Mouse (Mus musculus): Measurements from ENCODE around the gene Zfhx3.

Zfhx3 gene

DNA sequence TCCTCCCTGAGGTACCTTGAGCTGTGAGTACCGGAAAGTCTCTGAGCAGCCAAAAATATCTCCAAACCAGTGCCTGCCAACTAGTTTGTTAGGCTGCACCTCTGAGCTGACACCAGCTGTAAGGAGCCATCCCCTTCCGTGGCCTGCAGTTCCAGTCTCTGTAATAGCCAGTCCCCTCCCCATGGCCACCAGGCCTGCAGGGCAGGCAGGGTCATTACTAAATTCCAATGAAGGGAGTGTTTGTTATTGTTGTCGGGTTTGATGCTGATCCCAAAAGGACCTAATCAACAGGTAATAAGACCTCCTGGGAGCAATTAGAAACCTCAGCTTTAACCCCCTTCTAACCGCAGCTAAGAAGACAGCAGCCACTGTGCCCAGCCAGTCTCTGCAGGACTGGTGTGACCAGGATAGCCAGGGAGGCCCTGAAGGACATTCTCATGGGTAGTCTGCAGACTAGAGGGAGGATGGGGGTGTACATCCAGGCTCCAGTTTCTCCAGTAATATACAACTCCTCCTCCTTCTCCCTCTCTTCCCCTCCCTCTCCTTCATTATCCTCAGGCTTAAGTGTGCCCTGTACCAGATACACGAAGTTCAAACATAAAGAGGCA, 719.1 kb downstream of the Zfhx3 start:
- DNase-seq (ENCODE audit: low spot score in 2 of 2): no peak

DNA sequence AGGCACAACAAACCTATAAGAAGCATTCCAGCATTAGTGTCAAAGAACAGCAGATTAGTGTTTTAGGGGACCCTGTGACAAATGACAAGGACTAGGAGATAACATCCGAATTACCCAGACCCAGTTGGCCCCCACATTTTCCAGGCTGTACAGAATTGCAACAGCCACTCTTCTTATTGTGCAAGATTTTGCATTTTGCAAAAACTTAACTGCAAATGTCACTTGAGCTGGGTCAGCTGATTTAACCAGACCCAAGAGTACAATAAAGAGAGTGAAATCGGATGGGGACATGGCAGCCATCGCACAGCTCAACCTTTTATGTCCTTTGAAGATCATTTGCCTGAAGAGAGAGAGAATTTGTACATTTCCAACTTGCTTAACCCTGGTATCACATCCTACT, 720.3 kb downstream of the Zfhx3 start:
- no peak for DNase-seq (ENCODE audit: low spot score in 2 of 2)

DNA sequence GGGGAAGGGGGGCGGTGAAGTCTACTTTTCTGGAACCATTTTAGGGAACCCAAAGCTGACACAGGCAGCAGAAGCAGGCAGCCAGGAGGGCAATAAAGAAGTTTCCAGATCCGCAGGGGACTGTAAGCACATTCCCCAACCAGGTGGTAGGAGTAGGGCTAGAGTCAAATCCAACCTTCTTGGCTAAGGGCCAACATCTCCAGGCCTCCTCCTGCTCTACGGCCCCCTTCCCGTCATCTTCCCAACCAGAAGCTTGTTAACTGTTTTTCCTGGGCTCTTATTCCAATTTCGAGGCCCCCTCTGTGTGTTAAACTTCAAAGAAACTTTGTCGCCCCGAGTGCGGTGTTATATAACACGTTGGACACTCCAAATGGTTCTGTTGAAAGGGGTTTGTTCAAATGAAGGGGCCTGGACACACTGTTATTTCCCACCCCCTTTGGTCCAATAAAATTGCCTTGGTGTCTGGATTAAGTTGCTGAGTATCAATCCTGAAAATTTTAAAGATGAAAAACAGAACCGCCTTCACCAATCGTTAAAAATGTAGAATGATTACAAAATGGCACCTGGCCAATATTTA, 729.6 kb downstream of the Zfhx3 start:
- DNase-seq (ENCODE audit: low spot score in 2 of 2): no peak

DNA sequence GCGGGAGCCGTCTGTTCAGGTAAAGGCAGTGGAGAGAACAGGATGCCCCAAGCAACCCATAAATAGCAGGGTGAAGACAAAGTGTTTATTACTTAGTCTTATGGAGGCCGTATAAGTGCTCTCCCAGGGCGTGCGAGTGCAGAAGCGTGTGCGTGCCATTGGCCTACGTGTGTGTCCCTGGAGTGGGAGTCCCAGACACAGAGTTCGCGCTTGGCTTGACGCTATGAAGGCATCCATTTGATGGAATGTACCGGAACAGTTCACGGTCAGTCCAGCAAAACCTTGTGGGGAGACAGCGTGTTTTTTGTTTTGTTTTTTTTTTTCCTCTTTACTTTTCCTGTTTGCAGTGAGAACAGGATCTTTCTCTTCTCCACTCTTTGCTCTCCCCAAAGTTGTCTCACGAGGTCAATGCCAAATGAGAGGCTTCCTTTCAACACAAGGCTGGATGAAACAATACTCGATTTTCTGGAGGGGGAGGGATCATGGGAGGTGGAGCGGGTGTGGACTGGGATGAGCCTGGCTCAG, 732.6 kb downstream of the Zfhx3 start:
- no peak for DNase-seq (ENCODE audit: low spot score in 2 of 2)

DNA sequence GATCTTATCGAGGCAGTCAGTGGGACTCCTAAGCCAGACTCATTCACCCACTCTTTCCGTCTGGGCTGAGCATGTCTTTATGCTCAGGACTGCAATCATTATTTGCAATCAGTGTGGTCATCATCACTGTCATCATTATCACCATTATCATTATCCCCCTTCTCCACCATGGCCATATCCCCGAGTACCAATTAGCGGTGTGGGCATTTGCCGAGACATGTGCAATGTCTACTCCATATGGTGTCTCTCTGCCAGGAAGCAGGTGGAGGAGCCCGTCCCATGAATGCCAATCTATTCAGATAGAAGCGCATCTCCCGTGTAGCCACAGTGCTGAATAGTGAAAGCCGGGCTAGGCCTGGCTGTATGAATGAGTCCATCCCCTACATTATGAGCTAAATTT, 747.2 kb downstream of the Zfhx3 start:
- DNase-seq (ENCODE audit: low spot score in 2 of 2): no peak

DNA sequence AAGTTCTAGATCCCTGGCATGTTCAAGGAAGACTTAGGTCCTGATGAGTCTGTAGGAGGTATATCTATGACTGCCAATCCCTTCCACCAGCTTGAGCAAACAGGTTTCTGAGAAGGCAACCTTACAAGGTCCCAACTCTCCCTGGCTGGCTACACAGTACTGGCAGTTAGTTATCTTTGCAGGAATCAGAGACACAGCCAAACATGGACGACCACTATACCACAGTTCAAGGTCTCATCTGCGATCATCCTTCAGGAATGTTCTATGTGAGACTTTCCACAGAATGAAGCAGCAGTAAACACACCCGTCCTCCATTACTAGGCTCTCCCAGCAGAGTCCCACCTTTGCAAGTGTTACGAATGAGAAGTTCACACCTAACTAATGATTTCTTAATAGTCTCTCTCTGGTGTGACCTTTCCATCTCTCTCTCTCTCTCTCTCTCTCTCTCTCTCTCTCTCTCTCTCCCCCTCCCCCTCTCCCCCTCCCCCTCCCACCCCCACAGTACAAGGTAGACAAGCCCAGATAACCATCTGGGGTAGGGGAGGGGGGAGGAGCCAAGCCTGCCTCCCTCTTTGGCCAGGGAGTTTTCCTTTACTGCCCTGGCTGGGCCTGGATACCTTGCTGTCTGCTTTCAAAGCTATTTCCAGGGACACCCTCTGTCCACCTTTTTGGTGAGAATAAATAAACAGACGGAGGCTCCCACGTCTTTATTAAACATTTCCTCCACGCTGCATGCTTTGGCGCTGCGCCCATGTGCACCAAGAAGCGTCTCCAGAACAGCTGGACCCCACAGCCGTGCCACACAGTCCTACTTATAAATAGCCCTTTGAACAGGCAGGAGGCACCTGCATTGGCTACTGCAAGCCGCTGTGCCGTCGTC, 748.4 kb downstream of the Zfhx3 start:
- no peak for DNase-seq (ENCODE audit: low spot score in 2 of 2)

DNA sequence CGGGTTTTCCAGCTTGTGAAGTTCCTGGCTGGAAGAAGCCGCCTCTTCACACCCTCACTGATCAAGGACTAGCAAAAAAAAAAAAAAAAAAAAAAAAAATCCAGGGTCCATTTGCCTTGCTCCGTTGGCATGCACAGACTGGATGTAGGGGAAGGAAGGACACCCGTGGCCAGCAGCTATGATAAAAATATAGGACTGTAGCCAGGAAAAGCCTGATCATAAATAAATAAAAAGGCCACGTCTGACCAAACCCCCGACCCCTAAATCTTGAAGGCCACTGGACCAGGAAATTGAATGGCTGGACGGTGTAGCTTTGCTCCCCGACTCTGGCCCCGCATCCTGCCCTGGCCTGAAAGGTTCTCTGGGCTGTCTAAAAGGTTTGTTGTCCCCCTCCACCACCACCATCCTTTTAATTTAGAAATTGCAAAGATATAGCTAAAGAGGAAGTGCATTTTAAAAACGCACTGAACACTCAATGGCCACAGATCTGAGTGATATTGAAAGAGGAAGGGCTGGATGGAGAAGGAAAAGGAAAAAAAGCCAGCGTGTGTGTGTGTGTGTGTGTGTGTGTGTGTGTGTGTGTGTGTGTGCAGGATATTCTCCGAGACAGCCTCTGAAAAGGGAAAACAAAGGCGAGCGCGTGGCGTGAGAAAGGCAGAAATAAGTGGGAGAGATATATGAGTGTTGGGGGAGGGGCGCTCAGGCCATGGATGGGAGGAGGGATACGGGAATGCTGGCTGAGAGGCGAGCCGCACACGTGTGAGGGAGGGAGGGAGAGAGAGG, 749.2 kb downstream of the Zfhx3 start:
- DNase-seq (ENCODE audit: low spot score in 2 of 2): no peak

DNA sequence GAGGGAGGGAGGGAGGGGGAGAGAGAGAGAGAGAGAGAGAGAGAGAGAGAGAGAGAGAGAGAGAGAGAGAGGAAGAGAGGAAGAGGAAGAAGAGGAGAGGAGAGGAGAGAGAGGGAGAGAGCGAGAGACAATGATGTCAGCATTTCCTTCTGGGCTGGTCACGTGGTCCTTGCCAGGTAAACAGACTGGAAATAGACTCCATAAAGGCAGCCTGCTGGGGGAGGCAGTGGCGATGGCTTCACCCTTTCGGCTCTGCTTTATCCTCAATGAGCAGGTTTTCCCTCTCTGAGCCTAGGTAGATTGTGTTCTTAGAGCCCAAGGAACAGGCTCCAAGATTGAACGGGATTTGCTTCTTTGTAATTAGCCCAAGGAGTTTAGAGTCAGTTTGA, 749.8 kb downstream of the Zfhx3 start:
- no peak for DNase-seq (ENCODE audit: low spot score in 2 of 2)

DNA sequence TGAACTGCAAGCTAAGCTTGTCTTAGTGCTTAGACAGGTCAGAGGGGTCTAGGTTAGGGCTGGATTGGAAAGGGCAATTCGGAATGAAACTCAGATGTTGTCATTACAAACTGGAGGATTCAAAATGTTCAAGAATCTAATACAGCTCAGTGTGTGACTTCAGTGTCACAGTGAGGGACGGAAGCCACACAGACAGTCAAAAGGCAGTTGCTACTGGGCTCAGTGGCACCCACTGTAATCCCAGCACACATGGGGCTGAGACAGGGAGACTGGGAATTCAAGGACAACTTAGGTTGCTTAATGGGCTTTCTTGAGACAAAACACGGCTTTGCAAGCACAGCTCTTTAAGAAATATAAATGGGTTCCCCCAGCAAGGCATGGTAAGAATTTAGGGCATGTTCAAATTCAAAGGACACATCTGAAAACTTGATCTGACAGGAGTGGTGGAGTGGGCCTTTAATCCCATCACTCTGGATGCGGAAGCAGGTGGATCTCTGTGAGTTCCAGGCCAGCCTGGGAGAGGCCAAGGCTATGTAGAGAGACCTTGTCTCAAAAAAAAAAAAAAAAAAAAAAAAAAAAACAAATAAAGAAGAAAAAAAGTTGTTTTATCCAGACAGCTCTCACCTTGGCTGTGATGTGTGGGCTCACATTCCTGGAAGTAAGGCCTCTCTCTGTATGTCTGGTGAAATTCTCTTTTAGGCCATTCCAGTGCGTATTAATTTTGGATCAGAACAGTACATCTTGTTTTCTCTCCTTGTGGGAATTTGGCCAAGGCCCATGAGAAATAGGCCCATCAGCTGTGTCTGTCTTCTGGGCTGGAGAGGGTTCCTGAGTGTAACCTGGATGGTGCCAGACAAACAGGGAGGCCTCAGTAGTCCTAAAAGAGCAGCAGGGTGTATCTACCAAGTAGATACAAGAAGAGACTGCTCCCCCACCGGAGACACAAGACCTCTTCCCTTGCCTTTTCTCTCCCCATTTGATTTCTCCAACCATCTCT, 750.5 kb downstream of the Zfhx3 start:
- no peak for DNase-seq (ENCODE audit: low spot score in 2 of 2)

DNA sequence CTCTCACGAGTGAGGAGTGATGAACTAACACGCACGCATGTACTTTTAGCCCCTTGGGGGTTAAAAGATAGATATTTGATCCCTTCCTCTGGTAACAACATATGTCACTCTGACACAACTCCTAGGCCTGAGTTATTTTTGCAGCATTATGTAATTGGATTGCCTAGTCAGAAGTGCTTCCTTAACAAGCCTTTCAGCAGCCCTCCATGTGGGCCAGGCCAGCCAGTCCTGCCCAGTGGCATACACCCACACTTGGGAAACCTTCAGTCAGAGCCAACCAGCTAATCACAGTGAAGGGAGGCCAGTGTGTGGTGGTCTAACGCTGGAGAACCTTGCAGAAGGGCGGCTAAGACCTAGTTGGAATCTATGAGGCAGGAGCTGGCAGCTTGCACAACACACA, 751.4 kb downstream of the Zfhx3 start:
- peak in 1 of 2 experiments; percentile 55 for DNase-seq (ENCODE audit: low spot score in 2 of 2)

DNA sequence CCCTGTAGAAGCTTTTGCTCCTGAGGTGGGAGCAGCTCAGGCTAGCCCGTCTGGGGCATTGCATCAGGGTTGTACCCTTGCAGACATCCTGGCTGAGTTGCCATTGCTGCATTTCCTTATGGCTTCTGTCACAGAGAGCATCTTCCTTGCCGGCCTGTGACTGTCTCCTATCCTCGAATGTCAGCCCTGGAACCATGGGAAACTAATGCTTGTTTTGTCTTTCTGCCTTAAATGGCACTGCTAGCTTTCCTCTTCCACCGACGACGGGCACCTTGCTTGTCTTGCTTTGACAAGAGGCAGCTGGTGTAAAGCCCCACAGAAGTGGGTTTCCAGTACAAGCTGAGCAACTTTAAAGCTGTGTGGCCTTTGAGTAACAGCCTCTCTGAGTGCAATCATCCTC, 752.1 kb downstream of the Zfhx3 start:
- DNase-seq (ENCODE audit: low spot score in 2 of 2): no peak

DNA sequence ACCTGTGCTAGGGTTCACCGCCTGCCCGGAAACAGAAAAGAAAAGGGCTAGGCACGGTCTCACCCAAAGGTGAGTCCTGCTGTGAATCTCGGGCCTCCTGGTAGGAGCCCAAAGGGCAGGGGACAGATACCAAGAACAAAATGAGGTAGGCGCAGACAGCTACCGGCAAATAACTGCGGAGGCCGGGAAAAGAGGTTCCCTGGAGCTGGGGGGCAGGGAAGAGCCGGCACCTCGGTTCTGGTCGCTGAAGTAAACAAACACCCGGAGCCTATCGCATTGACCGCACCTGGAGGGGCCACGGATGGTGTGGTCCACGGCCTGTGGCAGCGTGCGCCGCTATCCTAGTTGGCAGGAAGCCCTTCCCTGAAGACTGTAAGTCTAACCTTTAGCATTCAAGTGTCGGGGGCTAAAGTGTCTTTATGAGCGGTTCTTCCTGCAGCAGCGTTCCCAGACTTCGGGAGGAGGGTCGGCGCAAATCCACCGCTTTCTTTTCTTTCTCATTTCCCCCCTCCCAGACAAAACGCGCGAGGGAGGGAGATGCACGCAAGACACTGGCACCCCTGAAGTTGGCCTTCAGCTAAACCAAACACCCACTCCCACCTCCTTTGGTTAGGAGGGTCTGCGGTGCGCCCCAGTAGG, 752.9 kb downstream of the Zfhx3 start:
- no peak for DNase-seq (ENCODE audit: low spot score in 2 of 2)

DNA sequence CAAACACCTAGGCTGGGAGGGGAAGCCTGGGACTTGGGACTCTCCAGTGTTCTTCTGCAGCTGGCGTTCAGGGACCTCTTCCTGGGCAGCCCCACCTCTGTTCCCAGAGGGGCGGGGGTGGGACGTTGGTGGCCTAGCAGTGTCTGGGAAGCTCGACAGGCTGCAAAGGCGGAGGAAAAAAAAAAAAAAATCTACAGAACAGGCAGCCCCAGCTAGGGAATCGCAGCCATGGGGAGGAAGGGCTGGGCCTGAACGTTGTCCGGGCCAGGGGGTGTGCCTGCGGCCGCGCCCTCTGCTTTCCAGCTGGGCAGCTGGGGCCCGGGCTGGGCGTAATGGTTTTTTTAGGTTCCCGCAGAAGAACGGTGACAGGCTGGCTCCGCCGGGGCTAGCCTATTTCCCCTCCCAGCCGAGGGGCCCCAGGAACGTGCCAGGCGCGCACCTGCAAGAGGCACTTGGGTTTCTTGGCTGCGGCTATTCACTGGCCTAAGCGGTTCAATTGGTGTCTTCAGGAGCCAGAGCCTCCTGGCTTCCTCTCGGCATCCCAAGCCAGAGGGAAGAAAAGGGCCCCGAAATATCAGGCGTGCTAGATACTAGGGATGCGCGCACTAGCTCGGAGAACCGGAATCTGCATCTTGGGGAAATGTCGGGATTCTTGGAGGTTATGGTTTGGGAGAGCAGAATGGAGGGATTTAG, 753.6 kb downstream of the Zfhx3 start:
- no peak for DNase-seq (ENCODE audit: low spot score in 2 of 2)

DNA sequence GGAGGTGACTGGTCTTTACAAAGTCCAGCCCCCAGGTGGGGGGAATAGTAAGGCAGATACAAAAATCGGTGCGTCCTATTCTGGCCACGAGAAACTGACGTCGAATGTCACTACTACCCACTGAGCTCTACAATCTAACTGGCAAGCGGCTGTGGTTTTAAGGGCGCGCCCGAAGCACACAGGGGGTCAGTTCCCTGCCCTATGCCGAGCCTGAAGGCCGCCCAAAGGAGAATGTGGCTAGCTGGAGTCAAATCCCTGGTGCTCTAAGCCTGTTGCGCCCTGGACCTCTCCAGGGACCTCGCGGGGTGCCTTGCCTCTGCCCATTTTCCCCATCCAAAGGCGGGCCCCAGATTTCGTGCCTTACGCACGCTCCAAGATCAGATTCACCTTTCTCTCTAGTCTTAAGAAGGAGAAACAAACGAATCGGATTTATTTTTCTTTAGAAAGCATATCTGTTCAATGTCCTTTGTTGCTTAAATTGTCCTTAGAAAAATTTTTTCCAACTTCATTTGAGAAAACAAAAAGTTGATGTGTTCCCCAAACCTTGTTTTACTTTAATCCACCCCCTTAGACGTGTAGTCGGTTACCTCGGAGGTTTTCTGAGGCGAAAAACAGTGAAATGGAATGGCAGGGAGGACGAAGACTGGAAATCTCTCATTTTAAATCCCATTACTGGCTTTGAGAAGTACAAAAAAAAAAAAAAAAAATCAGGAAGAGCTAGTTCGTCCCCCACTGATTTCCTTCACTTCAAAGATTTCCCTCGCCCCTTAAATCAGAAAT, 754.4 kb downstream of the Zfhx3 start:
- no peak for DNase-seq (ENCODE audit: low spot score in 2 of 2)

DNA sequence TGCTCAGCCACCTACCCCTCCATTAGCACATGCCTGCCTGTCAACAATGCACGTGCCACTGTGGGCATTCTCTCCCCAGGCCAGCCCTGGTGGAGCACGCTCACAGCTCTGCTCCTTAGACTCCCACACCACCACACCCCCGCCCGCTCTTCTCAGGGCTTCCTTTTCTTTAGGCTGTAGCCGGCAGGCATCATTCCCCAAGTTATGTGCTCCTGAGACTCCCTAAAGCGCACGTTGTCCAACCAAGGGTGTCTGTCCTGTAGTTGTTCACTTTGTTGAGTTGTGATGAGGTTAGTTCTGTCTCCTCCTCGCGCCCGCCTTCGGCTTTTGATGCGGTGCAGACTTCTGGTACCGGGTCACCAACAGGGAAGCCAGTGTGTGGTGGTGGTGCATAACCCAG, 755.1 kb downstream of the Zfhx3 start:
- DNase-seq (ENCODE audit: low spot score in 2 of 2): no peak

DNA sequence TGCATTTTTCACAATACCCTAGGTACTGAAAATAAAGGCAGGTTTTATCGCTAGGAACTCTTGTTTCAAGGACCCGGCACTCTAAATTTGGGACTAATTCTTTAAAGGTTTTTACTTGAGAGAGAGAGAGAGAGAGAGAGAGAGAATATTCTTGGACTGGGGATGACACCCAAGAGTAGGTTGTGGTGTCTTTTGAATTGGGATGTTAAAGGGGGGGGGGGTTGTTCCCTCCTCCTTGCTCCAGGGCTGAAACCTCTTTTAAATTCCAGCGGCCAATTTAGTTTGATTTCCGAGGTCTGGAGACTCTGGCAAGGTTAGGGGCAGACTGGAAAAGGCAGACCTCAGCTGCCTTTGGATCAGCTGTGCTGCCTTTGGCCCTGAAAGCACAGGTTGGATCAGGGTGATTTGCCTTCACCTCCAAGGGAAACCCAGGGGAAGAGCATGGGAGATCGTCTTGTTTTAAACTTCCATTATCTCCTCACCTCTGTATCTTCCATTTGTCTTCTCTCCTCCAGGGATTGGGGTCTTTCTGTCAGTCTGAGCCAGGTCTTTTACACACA, 755.7 kb downstream of the Zfhx3 start:
- no peak for DNase-seq (ENCODE audit: low spot score in 2 of 2)

DNA sequence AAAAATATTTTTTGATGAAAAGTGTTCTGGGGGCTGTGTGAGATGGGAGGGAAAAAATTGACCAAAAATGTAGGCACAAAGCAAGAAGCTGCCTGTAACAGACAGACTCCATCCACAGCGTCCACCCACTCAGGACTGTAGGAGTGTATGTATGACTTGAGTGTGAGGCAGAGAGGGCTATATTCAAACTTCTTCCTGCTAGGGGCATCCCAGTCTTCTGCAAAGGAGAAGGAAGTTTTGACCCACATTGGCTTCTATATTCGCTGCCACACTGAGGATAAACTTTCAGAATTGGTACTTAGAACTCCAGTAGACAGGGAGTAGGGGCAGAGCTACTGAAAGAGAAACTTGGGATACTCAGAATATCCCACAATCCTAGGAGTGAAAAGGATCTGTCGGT, 756.6 kb downstream of the Zfhx3 start:
- no peak for DNase-seq (ENCODE audit: low spot score in 2 of 2)

DNA sequence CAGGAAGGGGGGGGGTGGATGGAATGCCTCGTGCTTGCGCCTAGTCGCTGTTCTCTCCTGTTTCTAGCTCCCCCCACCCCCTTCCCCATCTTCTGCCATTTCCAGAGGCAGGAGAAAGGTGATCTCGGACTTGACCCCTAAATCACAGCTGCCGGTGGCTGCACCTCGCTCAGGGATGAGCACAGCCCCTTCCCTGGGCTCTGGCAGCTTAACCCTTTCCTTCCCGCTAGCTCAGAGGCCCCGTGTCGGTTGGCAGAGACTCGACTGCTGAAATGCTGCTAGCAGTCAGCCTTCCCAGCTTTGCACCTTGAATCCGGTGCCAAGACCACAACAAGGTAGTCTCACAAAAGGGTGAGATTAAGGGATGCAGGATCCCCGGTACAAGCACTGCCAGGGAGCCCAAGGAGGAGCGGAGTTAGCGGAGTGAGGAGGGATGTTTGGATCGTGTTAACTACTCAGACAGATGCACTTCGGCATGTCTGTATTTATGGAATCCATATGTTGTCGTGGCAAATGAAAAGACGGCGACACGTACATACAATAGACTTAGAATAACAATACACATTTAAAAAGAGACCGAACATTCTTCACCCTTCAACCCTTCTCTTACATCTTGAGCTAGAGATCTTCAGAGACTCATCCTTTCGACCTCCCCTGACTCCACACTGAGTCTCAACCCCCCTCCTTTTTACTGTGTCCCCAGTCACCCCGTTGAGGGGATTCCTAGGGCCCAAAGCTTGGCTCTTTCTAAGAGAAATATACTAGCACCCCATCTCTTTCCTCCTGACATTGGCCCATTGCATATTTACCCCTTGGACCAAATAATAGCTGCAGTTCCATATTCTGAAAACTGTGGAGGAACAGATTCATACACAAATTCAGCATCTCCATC, 757.3 kb downstream of the Zfhx3 start:
- no peak for DNase-seq (ENCODE audit: low spot score in 2 of 2)

Measured in heart, adult 9 months (tissue).